Mouse (Mus musculus) ES-Bruce4 (cell line): ENCODE data around the gene Eps15l1. TPM values are rescaled to one million over a fixed set of nuclear protein-coding genes. Genes with fewer than 3 reads are reported as not detected.

ENCODE experiments used
- H3K27ac ChIP-seq: 2 replicates; pipeline ENCODE4 v1.5.1; 2012; ENCODE audit warnings: low read length, inconsistent platforms; ENCODE audit not compliant: insufficient read depth
- H3K27me3 ChIP-seq: 2 replicates; pipeline ENCODE4 v1.6.1; 2012; ENCODE audit warnings: mild to moderate bottlenecking, low read length, inconsistent platforms; ENCODE audit not compliant: control insufficient read depth, poor library complexity, insufficient read depth, severe bottlenecking
- H3K36me3 ChIP-seq: 2 replicates; pipeline ENCODE4 v1.6.1; 2012; ENCODE audit warnings: inconsistent platforms, mild to moderate bottlenecking, low read length, moderate library complexity; ENCODE audit not compliant: control insufficient read depth, poor library complexity, insufficient read depth, severe bottlenecking
- H3K4me1 ChIP-seq: one replicate; pipeline ENCODE4 v1.8.1; 2011; ENCODE audit warnings: low read length; ENCODE audit not compliant: control insufficient read depth, insufficient read depth
- H3K4me3 ChIP-seq: 2 replicates; pipeline ENCODE4 v1.5.1; 2011; ENCODE audit warnings: low read depth, mild to moderate bottlenecking, low read length
- H3K9ac ChIP-seq: 2 replicates; pipeline ENCODE4 v1.6.1; 2012; ENCODE audit warnings: low read depth, mild to moderate bottlenecking, inconsistent platforms; ENCODE audit not compliant: poor library complexity, severe bottlenecking
- H3K9me3 ChIP-seq: replicated peaks from 2 replicates; pipeline ENCODE4 v1.6.1; 2012; ENCODE audit warnings: mild to moderate bottlenecking, low read length, inconsistent platforms; ENCODE audit not compliant: control insufficient read depth, poor library complexity, insufficient read depth, severe bottlenecking
- CTCF ChIP-seq: IDR thresholded peaks from one replicate; pipeline ENCODE4 v1.8.1; 2011; ENCODE audit warnings: low read depth, low read length
- EP300 ChIP-seq: IDR thresholded peaks from 2 replicates; pipeline ENCODE4 v1.6.1; 2011; ENCODE audit warnings: low read depth, low read length; ENCODE audit not compliant: insufficient read depth
- POLR2A ChIP-seq: IDR thresholded peaks from one replicate; pipeline ENCODE4 v1.8.1; 2011; ENCODE audit warnings: low read length; ENCODE audit not compliant: insufficient read depth
- polyA plus RNA-seq: library from polyadenylated mRNA; stranded (reverse); fragments of >200 nt; gene quantifications from 2 replicates; pipeline ENCODE4 v1.2.4, GENCODE M21; 2011; ENCODE audit warnings: low read depth; ENCODE audit not compliant: missing spikeins, insufficient read depth, insufficient read length

Gene Eps15l1
- polyA plus RNA-seq, 1 experiment: 90.9 TPM

DNA sequence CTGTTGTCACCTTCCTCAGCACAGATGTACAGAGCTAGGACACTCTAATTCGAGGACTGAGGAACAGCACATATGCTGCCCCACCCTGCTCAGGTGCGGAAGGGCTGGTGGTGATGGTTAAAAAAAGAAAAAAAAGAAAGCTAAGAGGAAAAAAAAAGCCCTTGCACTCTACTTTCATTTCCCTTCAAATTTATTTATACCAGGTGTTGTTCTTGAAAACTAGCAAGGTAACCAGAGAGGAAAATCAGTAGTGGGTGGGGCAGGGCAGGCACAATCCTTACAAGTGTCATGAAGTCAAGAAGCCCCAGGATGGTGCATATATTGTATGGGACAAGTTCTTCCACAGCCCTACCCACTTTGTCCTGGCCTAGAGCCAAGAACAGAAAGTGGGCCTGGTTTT, 56.2 kb downstream of the Eps15l1 start:
- no peak overlapping the region for H3K9ac ChIP-seq
- no peak overlapping the region for H3K27ac ChIP-seq
- H3K4me3 ChIP-seq: no peak overlapping the region
- H3K4me1 ChIP-seq: no peaks in the 10 kb centered on the region
- no peaks in the 10 kb centered on the region for H3K27me3 ChIP-seq
- TF ChIP-seq CTCF (no peak), EP300 (no peak), POLR2A (no peak)
- peaks cover 56% of the 10 kb centered on the region for H3K36me3 ChIP-seq
- no peaks in the 10 kb centered on the region for H3K9me3 ChIP-seq

- no peak overlapping the region for H3K27ac ChIP-seq
- no peak for TF ChIP-seq CTCF
- no peak for TF ChIP-seq POLR2A
- no peak for TF ChIP-seq EP300
- no peak overlapping the region for H3K4me3 ChIP-seq
- no peaks in the 10 kb centered on the region for H3K9me3 ChIP-seq
- H3K4me1 ChIP-seq: no peaks in the 10 kb centered on the region
- H3K9ac ChIP-seq: no peak overlapping the region
- no peaks in the 10 kb centered on the region for H3K27me3 ChIP-seq
- H3K36me3 ChIP-seq: peaks cover 43% of the 10 kb centered on the region
Measured at GRCm38 (mm10) chr8:72363457-72363856, 57.8 kb downstream of the Eps15l1 start.

- H3K36me3 ChIP-seq: peaks cover 36% of the 10 kb centered on the region
- no peaks in the 10 kb centered on the region for H3K27me3 ChIP-seq
- TF ChIP-seq EP300 (no peak), CTCF (no peak), POLR2A (no peak)
- no peak overlapping the region for H3K9ac ChIP-seq
- no peak overlapping the region for H3K27ac ChIP-seq
- no peaks in the 10 kb centered on the region for H3K9me3 ChIP-seq
- H3K4me1 ChIP-seq: no peaks in the 10 kb centered on the region
- no peak overlapping the region for H3K4me3 ChIP-seq
Measured at GRCm38 (mm10) chr8:72362754-72363153, 58.5 kb downstream of the Eps15l1 start.

- Histone ChIP-seq H3K4me1 (peaks cover 1% of the 10 kb centered on the region), H3K27me3 (no peaks in the 10 kb centered on the region), H3K9ac (no peak overlapping the region), H3K9me3 (no peaks in the 10 kb centered on the region), H3K4me3 (no peak overlapping the region), H3K27ac (no peak overlapping the region), H3K36me3 (peaks cover 24% of the 10 kb centered on the region)
- no peak for TF ChIP-seq POLR2A
- no peak for TF ChIP-seq EP300
- TF ChIP-seq CTCF: no peak
Measured at GRCm38 (mm10) chr8:72360162-72360561, 61.1 kb downstream of the Eps15l1 start.

DNA sequence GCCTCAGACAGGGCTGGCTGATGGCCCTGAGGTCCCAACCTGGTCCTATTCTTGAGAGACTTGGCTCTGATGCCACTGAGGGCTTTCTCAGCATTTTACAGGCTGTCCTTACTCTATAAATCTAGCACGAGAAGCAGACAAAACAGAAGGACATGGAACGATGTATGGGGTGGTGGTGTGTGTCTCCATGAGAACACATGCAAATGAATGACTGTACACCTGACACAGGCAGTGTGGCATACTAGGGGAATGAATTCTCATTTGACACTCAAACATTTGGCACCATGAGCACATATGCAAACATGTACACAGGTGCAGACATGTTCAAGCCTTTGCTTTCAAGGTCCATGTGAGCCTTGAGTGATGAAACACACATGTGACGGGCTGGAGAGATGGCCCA, 64.7 kb downstream of the Eps15l1 start:
- H3K9ac ChIP-seq: no peak overlapping the region
- peaks cover 9% of the 10 kb centered on the region for H3K4me1 ChIP-seq
- H3K36me3 ChIP-seq: no peaks in the 10 kb centered on the region; the same call in 1 of the 2 replicates
- H3K9me3 ChIP-seq: no peaks in the 10 kb centered on the region
- H3K27ac ChIP-seq: no peak overlapping the region
- H3K27me3 ChIP-seq: no peaks in the 10 kb centered on the region
- TF ChIP-seq POLR2A: no peak
- TF ChIP-seq CTCF: no peak
- TF ChIP-seq EP300: no peak
- H3K4me3 ChIP-seq: no peak overlapping the region

- Histone ChIP-seq H3K27me3 (no peaks in the 10 kb centered on the region), H3K27ac (peak overlapping the region; percentile 76), H3K9ac (no peak overlapping the region), H3K4me1 (peaks cover 9% of the 10 kb centered on the region), H3K4me3 (no peak overlapping the region), H3K36me3 (no peaks in the 10 kb centered on the region; the same call in 1 of the 2 replicates), H3K9me3 (no peaks in the 10 kb centered on the region)
- TF ChIP-seq EP300 (no peak), POLR2A (no peak), CTCF (no peak)
Measured at GRCm38 (mm10) chr8:72354272-72354671, 67.0 kb downstream of the Eps15l1 start.
